Mouse (Mus musculus): ENCODE results near the gene Ttc21b. TPM values are rescaled to one million over a fixed set of nuclear protein-coding genes. Genes with fewer than 3 reads are reported as not detected.

Ttc21b gene
- polyA plus RNA-seq, 1 experiment, result 33.2 TPM

DNA sequence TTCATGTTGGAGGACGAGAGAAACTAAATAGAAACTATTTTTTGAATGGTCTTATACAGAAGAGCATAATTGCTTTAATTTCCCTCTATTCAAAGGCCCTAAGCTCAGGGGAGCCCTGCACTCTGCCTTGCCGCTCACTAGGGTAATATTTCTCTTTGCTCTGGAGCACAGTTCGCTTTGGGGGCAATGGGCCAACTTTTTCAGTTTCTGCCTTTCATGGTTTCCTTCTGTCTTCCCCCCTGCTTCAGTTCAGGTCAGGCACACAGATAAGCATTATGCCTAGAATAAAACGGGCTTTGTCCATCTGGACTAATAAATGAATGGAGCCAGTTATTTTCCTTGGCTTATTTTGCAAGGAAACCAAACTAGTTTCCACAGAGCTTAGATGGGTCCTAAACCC, 109.9 kb downstream of the Ttc21b start:
- H3K27me3 ChIP-seq (ENCODE audit: control insufficient read depth, insufficient read depth, low read length), result no peaks in the 10 kb centered on the region
- H3K4me3 ChIP-seq (ENCODE audit: control insufficient read depth, low read depth, low read length), result no peak overlapping the region
- TF ChIP-seq POLR2A (IDR thresholded peaks at IDR 0.05; ENCODE audit: control insufficient read depth, low read depth, low read length) (no peak), CTCF (IDR thresholded peaks at IDR 0.05; ENCODE audit: control insufficient read depth, insufficient read depth, insufficient replicate concordance, low read depth, low read length) (no peak)
- no peaks in the 10 kb centered on the region for H3K36me3 ChIP-seq (ENCODE audit: control insufficient read depth, insufficient read depth, low read length)
- H3K4me1 ChIP-seq (ENCODE audit: control insufficient read depth, insufficient read depth, low read length), result no peaks in the 10 kb centered on the region
- no peak overlapping the region for H3K27ac ChIP-seq (ENCODE audit: control insufficient read depth, insufficient read depth, low read depth, low read length)

DNA sequence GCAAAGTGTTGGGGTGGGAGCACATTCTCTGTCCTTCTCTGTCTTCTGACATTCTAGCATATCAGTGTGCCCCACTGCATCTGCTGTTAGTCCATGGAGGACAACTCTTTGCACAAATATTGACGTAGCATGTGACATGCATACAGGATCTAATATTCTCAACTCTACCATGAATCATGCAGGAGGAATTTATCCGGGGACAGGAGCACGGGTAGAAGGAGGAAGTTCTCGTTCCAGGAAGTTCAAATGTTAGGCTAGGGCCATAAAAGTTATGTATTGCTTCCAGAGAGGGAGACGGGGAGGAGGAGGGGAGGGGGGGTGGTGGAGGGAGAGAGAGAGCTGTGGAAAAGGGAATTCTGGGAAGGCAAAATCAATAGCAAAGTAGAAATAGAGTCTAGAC, 111.6 kb downstream of the Ttc21b start:
- Histone ChIP-seq H3K36me3 (ENCODE audit: control insufficient read depth, insufficient read depth, low read length) (no peaks in the 10 kb centered on the region), H3K4me1 (ENCODE audit: control insufficient read depth, insufficient read depth, low read length) (no peaks in the 10 kb centered on the region), H3K4me3 (ENCODE audit: control insufficient read depth, low read depth, low read length) (no peak overlapping the region), H3K27me3 (ENCODE audit: control insufficient read depth, insufficient read depth, low read length) (no peaks in the 10 kb centered on the region), H3K27ac (ENCODE audit: control insufficient read depth, insufficient read depth, low read depth, low read length) (no peak overlapping the region)
- TF ChIP-seq POLR2A (IDR thresholded peaks at IDR 0.05; ENCODE audit: control insufficient read depth, low read depth, low read length) (no peak), CTCF (IDR thresholded peaks at IDR 0.05; ENCODE audit: control insufficient read depth, insufficient read depth, insufficient replicate concordance, low read depth, low read length) (no peak)

- no peaks in the 10 kb centered on the region for H3K4me1 ChIP-seq (ENCODE audit: control insufficient read depth, insufficient read depth, low read length)
- H3K36me3 ChIP-seq (ENCODE audit: control insufficient read depth, insufficient read depth, low read length), result no peaks in the 10 kb centered on the region
- H3K27me3 ChIP-seq (ENCODE audit: control insufficient read depth, insufficient read depth, low read length), result no peaks in the 10 kb centered on the region
- H3K4me3 ChIP-seq (ENCODE audit: control insufficient read depth, low read depth, low read length), result no peak overlapping the region
- H3K27ac ChIP-seq (ENCODE audit: control insufficient read depth, insufficient read depth, low read depth, low read length), result no peak overlapping the region
- TF ChIP-seq POLR2A (IDR thresholded peaks at IDR 0.05; ENCODE audit: control insufficient read depth, low read depth, low read length) (no peak), CTCF (IDR thresholded peaks at IDR 0.05; ENCODE audit: control insufficient read depth, insufficient read depth, insufficient replicate concordance, low read depth, low read length) (no peak)
Observed at GRCm38 (mm10) chr2:66143284-66143683, 113.1 kb downstream of the Ttc21b start.

GRCm38 (mm10) chr2:66142711-66143110, 113.7 kb downstream of the Ttc21b start:
- TF ChIP-seq CTCF (IDR thresholded peaks at IDR 0.05; ENCODE audit: control insufficient read depth, insufficient read depth, insufficient replicate concordance, low read depth, low read length) (no peak), POLR2A (IDR thresholded peaks at IDR 0.05; ENCODE audit: control insufficient read depth, low read depth, low read length) (no peak)
- Histone ChIP-seq H3K27ac (ENCODE audit: control insufficient read depth, insufficient read depth, low read depth, low read length) (no peak overlapping the region), H3K36me3 (ENCODE audit: control insufficient read depth, insufficient read depth, low read length) (no peaks in the 10 kb centered on the region), H3K4me1 (ENCODE audit: control insufficient read depth, insufficient read depth, low read length) (no peaks in the 10 kb centered on the region), H3K27me3 (ENCODE audit: control insufficient read depth, insufficient read depth, low read length) (no peaks in the 10 kb centered on the region), H3K4me3 (ENCODE audit: control insufficient read depth, low read depth, low read length) (no peak overlapping the region)

- H3K27ac ChIP-seq (ENCODE audit: control insufficient read depth, insufficient read depth, low read depth, low read length), result no peak overlapping the region
- H3K4me3 ChIP-seq (ENCODE audit: control insufficient read depth, low read depth, low read length), result no peak overlapping the region
- no peaks in the 10 kb centered on the region for H3K27me3 ChIP-seq (ENCODE audit: control insufficient read depth, insufficient read depth, low read length)
- no peaks in the 10 kb centered on the region for H3K36me3 ChIP-seq (ENCODE audit: control insufficient read depth, insufficient read depth, low read length)
- TF ChIP-seq CTCF (IDR thresholded peaks at IDR 0.05; ENCODE audit: control insufficient read depth, insufficient read depth, insufficient replicate concordance, low read depth, low read length) (no peak), POLR2A (IDR thresholded peaks at IDR 0.05; ENCODE audit: control insufficient read depth, low read depth, low read length) (no peak)
- H3K4me1 ChIP-seq (ENCODE audit: control insufficient read depth, insufficient read depth, low read length), result no peaks in the 10 kb centered on the region
Observed at GRCm38 (mm10) chr2:66142268-66142667, 114.1 kb downstream of the Ttc21b start.

DNA sequence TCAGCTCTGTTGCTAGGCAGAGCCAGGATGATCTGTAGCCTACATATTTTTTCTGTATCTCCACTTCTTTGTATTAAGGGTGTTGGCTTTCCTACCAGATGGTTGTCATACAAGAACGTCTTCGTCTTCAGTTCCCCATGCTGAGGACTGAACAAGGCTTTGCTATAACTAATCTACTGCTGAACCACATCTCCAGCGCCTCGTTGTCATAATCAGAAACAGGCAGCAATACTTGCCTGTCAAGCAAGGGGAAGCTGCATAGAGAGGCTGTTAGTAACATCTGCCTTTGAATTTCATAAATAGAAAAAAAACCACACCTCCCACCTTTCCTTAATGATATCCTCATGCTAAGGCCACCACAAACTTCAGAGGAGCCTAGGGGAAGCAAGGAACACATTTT, 116.2 kb downstream of the Ttc21b start:
- TF ChIP-seq POLR2A (IDR thresholded peaks at IDR 0.05; ENCODE audit: control insufficient read depth, low read depth, low read length) (no peak), CTCF (IDR thresholded peaks at IDR 0.05; ENCODE audit: control insufficient read depth, insufficient read depth, insufficient replicate concordance, low read depth, low read length) (no peak)
- Histone ChIP-seq H3K27ac (ENCODE audit: control insufficient read depth, insufficient read depth, low read depth, low read length) (no peak overlapping the region), H3K4me1 (ENCODE audit: control insufficient read depth, insufficient read depth, low read length) (no peaks in the 10 kb centered on the region), H3K36me3 (ENCODE audit: control insufficient read depth, insufficient read depth, low read length) (no peaks in the 10 kb centered on the region), H3K27me3 (ENCODE audit: control insufficient read depth, insufficient read depth, low read length) (no peaks in the 10 kb centered on the region), H3K4me3 (ENCODE audit: control insufficient read depth, low read depth, low read length) (no peak overlapping the region)

Other genes starting within 250 kb of the Ttc21b start
- 76.2 and 83.9 TPM in 2 replicates for gene Galnt3, start 131.6 kb downstream of the Ttc21b start, polyA plus RNA-seq (2012; rRNA removed)
- 0.46 and 0.73 TPM in 2 replicates for gene Scn1a, start 184.2 kb upstream of the Ttc21b start, polyA plus RNA-seq (2012; rRNA removed)